Mouse (Mus musculus) MEL (cell line): ENCODE measurements at regions not wholly inside any gene's neighbourhood (a gene's known extent, or its start where the extent isn't known, plus 50 kb on each side); places are given as distances from the start of the nearest gene placed in this dataset.

Source experiments
- CTCF ChIP-seq, 3 experiments: IDR thresholded peaks in 2 of 3; conservative IDR thresholded peaks in 1 of 3; 2 replicates each; pipeline ENCODE4 v1.5.1; 2011 to 2012; ENCODE audit warnings: low read length in 3 of 3, low read depth in 2 of 3, mild to moderate bottlenecking in 2 of 3, improper control_type of control experiment in 1 of 3, inconsistent platforms in 1 of 3, mixed read lengths in 1 of 3, moderate library complexity in 1 of 3; ENCODE audit not compliant: control insufficient read depth in 1 of 3, insufficient read depth in 1 of 3, poor library complexity in 1 of 3, severe bottlenecking in 1 of 3
- EP300 ChIP-seq, 2 experiments: IDR thresholded peaks; 2 replicates each; pipeline ENCODE4 v1.6.1; 2011; ENCODE audit warnings: improper control_type of control experiment in 2 of 2, low read length in 2 of 2, low read depth in 1 of 2, mild to moderate bottlenecking in 1 of 2
- ETS1 ChIP-seq: IDR thresholded peaks from 2 replicates; pipeline ENCODE4 v1.6.1; 2012; ENCODE audit warnings: low read depth, mild to moderate bottlenecking, inconsistent platforms, low read length, improper control_type of control experiment, moderate library complexity
- GATA1 ChIP-seq: IDR thresholded peaks from 2 replicates; pipeline ENCODE4 v1.6.1; 2011; ENCODE audit warnings: low read depth, low read length, improper control_type of control experiment
- JUND ChIP-seq: IDR thresholded peaks from 2 replicates; pipeline ENCODE4 v1.6.1; 2011; ENCODE audit warnings: low read depth, mild to moderate bottlenecking, improper control_type of control experiment, low read length
- MAFK ChIP-seq: IDR thresholded peaks from 2 replicates; pipeline ENCODE4 v1.6.1; 2011; ENCODE audit warnings: low read depth, mild to moderate bottlenecking, low read length, improper control_type of control experiment, borderline replicate concordance
- MAZ ChIP-seq: IDR thresholded peaks from 2 replicates; pipeline ENCODE4 v1.6.1; 2012; ENCODE audit warnings: low read depth, mild to moderate bottlenecking, inconsistent platforms, low read length, improper control_type of control experiment
- POLR2A ChIP-seq, 2 experiments: IDR thresholded peaks; 2 replicates each; pipeline ENCODE4 v1.6.1; 2011 to 2012; ENCODE audit warnings: low read length in 2 of 2, mild to moderate bottlenecking in 2 of 2, control low read depth in 1 of 2, improper control_type of control experiment in 1 of 2, low read depth in 1 of 2, moderate library complexity in 1 of 2; ENCODE audit not compliant: control insufficient read depth in 1 of 2, insufficient read depth in 1 of 2, poor library complexity in 1 of 2
- POLR2AphosphoS2 ChIP-seq: IDR thresholded peaks from 2 replicates; pipeline ENCODE4 v1.6.1; 2011; ENCODE audit warnings: low read length, improper control_type of control experiment
- RCOR1 ChIP-seq: IDR thresholded peaks from 2 replicates; pipeline ENCODE4 v1.6.1; 2012; ENCODE audit warnings: low read depth, mild to moderate bottlenecking, inconsistent platforms, low read length, improper control_type of control experiment
- SMC3 ChIP-seq: IDR thresholded peaks from 2 replicates; pipeline ENCODE4 v1.6.1; 2011; ENCODE audit warnings: low read depth, low read length, improper control_type of control experiment
- USF1 ChIP-seq: IDR thresholded peaks from 2 replicates; pipeline ENCODE4 v1.6.1; 2014; ENCODE audit warnings: low read depth, mild to moderate bottlenecking, inconsistent platforms, low read length, improper control_type of control experiment, moderate library complexity
- ZMIZ1 ChIP-seq: IDR thresholded peaks from 2 replicates; pipeline ENCODE4 v1.6.1; 2012; ENCODE audit warnings: low read depth, mild to moderate bottlenecking, inconsistent platforms, low read length, improper control_type of control experiment, moderate library complexity

GRCm38 (mm10) chr15:31167506-31167905 lies 56.6 kb upstream of the Dap start:
- TF ChIP-seq MAZ (no peak), CTCF (IDR thresholded peaks at IDR 0.05 in 2 of 3, conservative IDR thresholded peaks at IDR 0.05 in 1 of 3; ENCODE audit: control insufficient read depth in 1 of 3, insufficient read depth in 1 of 3, low read depth in 2 of 3, low read length in 3 of 3, poor library complexity in 1 of 3, severe bottlenecking in 1 of 3) (no peak), POLR2A (IDR thresholded peaks at IDR 0.05; ENCODE audit: control insufficient read depth in 1 of 2, insufficient read depth in 1 of 2, low read depth in 1 of 2, low read length in 2 of 2, poor library complexity in 1 of 2) (no peak), JUND (no peak), POLR2AphosphoS2 (no peak), RCOR1 (no peak), USF1 (no peak), GATA1 (no peak), EP300 (IDR thresholded peaks at IDR 0.05; ENCODE audit: low read depth in 1 of 2, low read length in 2 of 2) (no peak), SMC3 (no peak), ZMIZ1 (no peak), MAFK (no peak), ETS1 (no peak)
